Mouse (Mus musculus) embryo, embryonic 11 days (tissue): ENCODE results near the gene Tnfaip8l2.
A peak's percentile ranks its signal among the peaks of the same experiment; 100 is the strongest.
"Not testable (repeated sequence)": the region's sequence is repeated elsewhere in the genome, so short reads cannot be mapped to it uniquely, and the experiment has no call there.

ENCODE experiments used
- DNase-seq: peaks from one replicate; pipeline ENCODE4 v3.0.0-alpha.2; 2015

Gene Tnfaip8l2

GRCm38 (mm10) chr3:95110911-95111726 lies 31.0 kb downstream of the Tnfaip8l2 start, which contains the start of gene Vps72:
Gene Vps72, plus strand, starts transcription at chr3:95111022.
- DNase-seq: peak; percentile 96

GRCm38 (mm10) chr3:95107898-95108297 lies 34.3 kb downstream of the Tnfaip8l2 start:
- DNase-seq: no peak

GRCm38 (mm10) chr3:95107308-95107707 lies 34.9 kb downstream of the Tnfaip8l2 start:
- DNase-seq: not testable (repeated sequence)

- peak; percentile 98 for DNase-seq
Measured at GRCm38 (mm10) chr3:95106338-95107117, 35.6 kb downstream of the Tnfaip8l2 start, which contains the start of gene Pip5k1a. Gene Pip5k1a, minus strand, starts transcription at chr3:95106930.

GRCm38 (mm10) chr3:95105586-95106337 lies 36.4 kb downstream of the Tnfaip8l2 start:
- no peak for DNase-seq

- no peak for DNase-seq
Measured at GRCm38 (mm10) chr3:95105121-95105520, 37.0 kb downstream of the Tnfaip8l2 start.

- no peak for DNase-seq
Measured at GRCm38 (mm10) chr3:95100854-95101253, 41.3 kb downstream of the Tnfaip8l2 start.
